Mouse (Mus musculus) spleen, adult 18-20 months (tissue): ENCODE data around the gene Pitpnm1.

ENCODE experiments used
- DNase-seq, 2 experiments: peaks; one replicate each; pipeline ENCODE4 v3.0.0; 2022; ENCODE audit warnings: mixed read lengths in 2 of 2

Gene Pitpnm1

DNA sequence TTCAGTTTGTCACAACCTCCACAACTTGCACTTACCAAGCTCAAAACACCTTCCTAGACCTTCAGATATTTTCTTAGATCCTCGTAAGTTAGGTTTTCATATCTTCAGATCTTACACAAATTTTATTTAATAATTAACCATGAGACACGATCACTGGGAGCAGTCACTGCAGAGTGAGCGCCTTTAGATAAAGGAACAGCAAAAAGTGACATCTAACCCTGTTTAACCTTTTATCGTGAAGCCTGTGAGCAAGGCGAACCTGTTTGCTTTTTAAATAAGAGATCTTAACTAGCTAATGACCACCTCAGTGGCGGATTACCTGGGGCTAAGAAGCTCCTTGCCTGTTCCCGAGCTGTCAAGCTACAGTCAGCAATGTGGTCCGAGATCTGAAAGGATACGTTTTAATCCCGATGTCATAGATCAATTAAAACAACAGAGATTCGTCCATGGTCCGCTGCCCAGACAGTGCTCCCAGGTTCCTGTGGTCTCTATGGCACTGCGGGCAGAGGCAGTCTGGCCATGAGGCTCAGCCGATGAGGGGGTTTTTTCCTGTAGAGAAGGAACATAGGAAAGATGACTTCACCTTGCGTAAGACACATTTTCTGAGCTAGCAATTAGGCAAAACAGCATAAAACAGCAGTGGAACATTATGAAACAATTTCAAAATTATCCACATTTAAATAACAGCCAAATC is 30.9 kb upstream of the Pitpnm1 start:
- DNase-seq: no peak

DNA sequence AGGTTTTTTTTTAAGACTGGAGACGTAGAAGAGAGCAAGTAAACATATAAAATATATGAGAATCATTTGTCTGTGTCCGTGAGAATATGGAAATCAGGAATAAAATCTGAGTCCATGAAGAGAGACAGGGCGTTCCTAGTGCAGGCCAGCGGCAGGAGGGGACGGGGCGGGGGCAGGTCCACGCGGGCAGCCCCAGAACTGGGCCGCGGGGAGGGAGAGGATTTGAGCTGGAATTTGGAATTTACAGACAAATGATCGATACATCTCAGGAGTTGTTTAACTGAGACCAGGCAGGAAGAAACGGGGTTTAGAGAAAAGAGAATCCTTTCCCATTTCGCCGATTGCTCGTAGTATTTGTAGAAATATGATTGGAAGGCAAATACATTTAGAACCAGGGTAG is 29.5 kb upstream of the Pitpnm1 start:
- DNase-seq: no peak

DNA sequence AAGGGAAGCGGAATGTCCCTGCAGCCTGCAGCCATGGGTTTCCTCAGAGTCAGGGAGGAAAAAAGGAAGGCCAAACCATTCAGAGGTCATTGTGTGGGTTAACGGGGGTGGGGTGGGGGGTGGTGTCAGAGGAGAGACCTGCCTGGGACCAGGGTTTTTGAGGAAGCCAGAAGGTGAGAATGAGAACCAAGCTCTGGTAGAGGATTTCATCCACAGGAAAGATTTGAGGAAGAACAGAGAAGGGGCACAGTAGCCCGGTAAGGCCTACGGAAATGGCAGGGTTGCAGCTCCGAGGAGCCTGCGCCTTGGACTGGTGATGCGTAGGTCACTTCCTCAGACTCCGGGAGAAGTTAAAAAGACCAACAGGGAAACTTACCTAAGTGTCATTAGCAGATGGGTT is 29.0 kb upstream of the Pitpnm1 start:
- DNase-seq: no peak

DNA sequence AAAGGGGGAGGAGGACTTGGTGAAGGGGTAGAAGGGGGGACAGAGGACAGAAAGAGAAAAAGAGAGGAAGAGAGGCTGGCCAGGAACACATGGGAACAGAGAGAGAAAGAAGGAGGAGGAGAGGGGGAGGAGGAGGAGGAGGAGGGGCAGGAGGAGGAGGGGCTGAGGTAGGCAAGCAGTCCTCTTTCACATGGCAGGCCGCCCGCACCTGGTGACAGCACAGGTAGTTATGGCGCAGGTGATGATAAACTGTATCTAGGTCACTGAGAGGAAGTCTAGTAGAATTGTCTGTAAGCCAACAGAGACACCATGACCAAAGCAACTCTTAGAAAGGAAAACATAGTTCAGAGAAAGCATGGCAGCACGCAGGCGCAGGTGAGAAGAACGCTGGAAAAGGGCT is 28.4 kb upstream of the Pitpnm1 start:
- DNase-seq: no peak

DNA sequence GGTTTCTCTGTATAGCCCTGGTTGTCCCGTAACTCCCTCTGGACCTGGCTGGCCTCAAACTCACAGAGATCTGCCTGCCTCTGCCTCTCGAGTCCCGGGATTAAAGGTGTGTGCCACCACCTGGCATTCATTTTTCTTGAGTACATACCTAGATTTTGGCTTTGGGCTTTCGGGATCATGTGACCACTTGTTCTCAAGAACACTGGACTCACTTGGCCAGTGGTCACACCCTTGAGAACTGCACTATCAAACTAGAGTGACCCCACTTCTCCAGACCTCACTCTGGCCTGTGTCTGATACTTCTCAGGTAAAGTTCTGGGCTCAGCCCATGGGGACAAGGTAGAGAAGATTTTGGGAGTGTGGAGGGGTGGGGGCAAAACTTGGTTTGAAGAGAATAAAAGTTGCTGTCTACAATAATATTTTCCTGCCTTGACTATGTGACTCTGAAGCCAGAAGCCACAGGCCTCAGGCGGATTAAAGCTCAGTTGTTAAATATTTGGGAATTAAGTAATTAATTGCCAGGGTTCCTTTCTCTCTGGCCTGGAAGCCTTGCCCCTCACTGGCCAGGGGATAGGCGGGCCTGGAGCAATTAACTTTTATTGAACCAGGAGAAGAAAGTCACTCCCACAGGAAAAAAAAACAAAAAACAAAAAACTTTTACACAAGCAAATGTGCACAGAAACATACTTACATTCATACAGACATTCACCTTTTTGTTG is 26.9 kb upstream of the Pitpnm1 start:
- DNase-seq: no peak

DNA sequence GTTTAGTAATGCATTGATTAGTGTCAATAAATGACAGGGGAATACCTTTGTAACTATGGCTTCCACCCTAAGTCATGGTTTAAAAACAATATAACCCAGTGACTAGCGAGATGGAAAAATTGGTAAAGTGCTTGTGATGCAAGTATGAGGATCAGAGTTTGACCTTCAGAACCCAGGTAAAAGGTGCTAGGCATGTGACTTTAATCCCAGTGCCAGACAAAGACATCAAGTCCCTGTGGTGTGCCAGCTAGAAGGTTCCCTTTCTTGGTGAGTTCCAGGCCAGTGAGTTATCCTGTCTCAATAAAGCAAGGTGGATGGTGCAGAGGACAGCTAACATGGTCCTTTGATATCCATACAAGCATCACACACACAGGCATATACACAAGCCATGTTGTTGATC is 24.3 kb upstream of the Pitpnm1 start:
- no peak for DNase-seq

DNA sequence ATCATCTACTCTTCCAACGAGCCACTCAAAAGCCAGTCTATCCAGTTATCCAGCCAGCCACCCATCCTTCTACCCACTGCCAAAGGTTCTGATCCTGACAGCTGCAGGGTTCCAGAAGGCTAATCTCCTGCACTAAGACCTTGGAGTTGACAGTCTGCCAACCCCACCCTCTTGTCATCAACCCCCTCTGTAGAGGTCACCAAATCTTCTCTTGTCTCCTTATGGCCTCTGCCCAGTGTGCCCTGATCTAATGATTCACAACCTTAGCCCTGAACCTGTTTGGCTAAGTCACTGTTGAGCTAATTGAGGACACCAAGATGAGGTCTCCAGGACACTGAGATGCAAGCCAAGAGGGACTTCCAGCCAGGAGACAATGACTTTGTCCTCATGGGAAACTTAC is 20.2 kb upstream of the Pitpnm1 start:
- no peak for DNase-seq

DNA sequence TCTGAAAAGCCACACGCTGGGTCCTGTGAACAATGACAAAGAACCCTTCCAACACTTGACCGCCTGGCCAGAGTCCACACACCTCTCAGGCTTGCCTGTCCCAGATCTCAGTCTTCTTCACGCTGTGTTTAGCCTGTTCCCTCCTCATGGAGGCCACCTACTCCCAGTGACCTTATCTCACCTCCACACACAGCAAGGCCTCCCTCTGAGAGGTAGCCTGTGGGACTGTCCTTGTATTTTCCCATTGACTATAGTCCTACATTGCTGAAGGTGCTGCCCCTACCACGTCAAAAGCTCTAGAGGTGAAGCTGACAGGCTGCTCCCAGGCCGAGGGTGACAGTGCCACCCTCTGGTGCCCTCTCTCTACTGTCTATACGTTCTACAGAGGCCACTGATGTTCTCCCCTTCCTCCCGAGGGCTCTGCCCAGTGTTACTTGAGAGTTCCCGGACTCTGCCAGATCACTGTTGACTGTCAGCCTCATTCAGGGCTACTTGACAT is 19.2 kb upstream of the Pitpnm1 start:
- no peak for DNase-seq

DNA sequence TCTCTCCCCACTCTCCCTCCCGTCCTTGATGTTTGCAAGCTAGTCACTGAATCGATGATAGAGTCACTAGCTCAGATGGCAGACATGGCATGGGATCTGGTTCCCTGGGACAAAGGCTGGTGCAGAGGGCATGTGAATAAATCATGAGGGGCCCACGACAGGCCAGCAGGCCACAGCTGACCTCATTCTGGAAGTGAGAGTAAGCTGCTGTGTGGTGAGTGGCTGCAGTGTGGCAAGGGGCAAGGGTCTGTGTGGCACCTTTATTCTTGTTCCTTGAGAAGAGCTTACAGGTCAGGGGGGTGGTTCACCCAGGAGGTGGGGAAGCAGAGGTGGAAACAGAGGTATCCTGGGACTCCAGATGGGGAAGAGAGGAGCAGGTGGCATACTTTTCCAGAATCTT is 18.4 kb upstream of the Pitpnm1 start, which contains the start of gene Cabp2:
Cabp2 (plus strand) TSS at position 185 of the 400 bp plus-strand sequence.
- no peak for DNase-seq

DNA sequence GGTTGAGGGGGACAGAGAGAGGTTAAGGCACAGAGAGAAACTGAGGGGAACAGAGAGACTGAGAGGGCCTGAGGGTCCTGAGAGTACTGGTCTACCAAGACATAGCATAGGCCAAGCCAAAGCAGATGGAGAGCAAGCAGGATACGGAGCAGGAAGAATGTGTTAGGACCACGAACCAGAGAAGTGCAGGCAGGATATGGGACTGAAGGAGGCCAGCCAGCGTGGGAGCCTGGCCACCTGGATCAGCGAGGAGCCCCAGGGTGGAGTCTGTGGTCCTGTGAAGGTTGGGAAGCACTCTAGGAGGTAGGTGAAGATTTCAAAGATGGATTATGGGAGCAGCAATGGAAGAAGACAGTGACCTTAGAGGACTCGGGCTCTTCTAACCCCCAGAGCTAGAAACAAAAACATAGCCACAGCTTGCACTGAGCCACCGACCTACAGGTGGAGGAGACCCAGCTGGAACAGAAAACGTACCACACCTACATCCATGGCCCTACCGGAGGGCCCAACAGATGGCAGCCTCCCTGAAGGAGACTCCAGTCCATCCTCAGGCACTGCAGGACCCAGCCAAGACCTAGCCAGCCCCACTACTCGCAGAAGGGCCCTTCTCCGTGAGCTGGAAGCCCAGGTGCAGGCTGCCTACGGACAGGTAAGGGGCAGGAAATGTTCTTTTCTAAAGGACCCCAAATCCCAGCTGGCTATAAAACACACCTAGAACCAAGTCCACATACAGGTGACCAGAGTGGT is 17.4 kb upstream of the Pitpnm1 start:
- DNase-seq: no peak

DNA sequence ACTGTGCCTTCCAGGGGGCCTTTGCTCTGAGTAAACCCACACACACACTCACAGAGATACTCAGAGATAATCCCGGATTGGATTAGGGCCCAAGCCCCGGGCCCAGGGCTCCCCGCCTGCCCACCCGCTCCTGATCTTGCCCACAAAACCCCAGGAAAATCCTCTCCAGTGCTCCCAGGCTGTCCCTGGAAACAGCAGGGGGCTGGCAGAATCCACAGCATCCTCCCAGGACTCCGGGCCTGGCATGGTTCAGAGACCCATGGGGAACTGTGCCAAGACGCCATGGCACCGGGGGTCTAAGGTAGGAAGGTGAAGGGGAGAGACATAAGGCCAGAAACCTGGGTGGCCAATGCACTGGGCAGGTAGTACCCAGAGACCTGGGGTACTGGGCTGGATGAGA is 16.5 kb upstream of the Pitpnm1 start:
- DNase-seq: no peak

DNA sequence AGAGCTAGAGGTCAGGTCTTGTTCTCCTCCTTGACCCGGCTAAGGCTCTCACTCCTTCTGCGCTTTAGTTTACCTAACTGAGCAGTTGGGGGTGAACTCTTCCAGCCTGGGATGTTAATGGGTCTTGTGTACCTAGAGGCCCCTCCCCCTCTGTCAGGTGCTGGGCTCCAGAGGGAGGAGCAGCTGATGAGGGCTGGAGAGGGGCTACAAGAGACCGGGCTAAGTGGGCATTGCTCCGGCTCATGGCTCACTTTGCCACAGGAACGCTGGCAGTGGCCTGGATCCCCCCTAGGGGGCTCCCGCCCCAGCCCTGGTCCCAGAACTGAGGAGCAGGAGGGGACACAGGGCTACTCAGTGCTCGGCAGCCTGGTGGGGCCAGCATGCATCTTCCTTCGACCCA is 16.0 kb upstream of the Pitpnm1 start:
- DNase-seq: no peak

DNA sequence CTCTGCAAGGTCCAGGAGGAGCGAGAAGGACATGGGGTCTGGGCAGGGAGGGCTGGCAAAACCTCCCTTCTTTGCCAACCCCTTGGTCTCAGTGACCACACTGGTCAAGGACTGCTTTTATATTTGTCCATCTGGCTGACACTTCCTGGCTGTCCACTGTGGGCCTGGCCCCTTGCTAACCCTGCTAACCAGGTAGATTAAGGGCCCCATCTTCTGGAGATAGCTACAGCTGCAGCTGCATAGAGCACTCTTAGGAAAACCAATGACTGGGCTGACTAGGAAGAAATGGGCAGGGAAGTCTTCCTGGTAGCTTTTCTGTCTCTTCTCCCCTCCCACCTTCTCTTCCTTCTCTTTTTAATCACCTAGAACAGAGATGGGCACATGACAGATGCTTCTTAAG is 14.8 kb upstream of the Pitpnm1 start:
- DNase-seq: no peak

DNA sequence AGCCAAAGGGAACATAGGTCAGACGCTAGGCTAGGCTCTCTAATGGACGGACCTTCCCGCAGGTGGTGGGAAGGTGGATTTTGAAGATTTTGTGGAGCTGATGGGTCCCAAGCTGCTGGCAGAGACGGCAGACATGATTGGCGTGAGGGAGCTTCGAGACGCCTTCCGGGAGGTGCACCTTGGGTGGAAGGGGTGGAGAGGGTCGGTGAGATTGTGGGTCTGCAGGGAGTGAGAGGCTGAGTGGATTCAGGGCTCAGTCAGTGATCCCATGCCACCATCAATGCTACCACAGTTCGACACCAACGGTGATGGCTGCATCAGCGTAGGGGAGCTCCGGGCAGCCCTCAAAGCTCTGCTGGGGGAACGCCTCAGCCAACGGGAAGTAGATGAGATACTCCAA is 13.6 kb upstream of the Pitpnm1 start:
- DNase-seq: no peak

DNA sequence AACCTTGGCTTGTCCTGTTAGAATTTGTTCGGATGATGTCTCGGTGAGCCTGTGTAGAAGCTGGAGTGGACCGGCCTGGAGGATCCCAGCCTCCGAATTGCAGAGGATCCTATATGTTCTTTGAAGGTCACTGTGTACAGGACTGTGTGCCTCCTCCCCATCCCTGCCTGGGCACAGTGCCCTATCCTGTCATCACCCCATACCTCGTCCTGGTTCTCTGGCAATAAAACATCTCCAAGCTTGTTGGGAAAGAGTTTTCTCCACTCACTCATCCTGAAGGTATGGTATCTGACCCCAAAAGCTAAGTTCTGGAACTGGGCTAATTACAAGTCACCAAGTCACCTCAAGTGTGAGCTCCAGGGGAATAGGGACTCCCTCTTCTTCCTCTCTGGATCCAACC is 12.7 kb upstream of the Pitpnm1 start:
- no peak for DNase-seq

DNA sequence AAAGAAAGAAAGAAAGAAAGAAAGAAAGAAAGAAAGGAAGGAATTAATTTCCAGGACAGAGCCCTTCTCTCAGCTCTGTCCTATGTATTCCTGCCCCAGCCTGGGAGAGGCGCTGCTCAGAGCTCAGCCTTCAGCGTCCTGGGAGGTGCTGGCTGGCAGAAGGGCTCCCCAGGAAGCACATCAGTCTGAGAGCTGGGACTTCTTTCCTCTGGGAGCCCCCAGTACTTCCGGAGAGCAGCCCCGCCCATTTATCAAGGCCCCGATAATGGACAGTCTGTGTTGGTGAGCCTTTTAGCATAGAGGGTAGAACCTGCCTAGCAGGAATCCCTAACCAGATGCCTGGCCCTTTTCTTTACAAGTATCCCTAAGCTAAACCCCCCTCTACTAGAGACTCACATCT is 11.7 kb upstream of the Pitpnm1 start:
- no peak for DNase-seq

DNA sequence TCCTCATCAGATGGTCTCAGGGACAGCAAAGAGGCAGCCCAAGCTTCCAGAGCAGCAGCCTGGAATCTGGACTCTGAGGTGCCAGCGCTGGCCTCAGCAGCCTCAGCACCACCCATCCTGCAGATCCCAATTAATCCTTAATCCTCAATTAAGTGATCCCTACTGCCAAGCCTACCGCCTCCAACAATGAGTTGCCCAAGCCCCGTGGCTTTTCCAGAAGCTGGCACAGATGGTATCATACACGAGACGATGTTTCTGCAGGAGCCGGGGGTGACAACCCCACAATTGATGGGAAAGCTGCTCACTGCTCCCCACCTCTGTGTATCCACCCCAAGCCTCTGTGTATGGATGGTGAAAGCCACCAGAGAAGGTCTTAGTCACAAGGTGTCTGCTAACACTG is 10.7 kb upstream of the Pitpnm1 start:
- DNase-seq: no peak

DNA sequence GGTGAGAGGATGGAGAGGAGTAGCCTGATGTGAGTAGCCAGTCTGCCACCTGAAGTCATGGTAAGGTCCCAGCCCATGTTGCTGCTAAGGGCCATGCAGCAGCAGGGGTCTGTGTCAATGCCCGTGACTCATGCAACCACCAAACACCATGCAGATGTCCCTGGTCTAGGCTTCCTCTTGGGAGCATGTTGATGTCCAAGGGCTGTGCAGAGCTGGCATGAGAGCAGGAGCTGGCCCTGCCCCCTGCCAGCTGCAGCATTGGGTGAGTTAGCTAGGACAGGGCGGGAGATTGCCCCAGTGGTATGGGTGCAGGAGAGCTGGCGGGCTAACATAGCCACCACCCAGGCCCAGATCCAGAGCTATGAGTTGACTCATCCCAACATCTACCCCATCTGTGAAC is 9.4 kb upstream of the Pitpnm1 start:
- no peak for DNase-seq

DNA sequence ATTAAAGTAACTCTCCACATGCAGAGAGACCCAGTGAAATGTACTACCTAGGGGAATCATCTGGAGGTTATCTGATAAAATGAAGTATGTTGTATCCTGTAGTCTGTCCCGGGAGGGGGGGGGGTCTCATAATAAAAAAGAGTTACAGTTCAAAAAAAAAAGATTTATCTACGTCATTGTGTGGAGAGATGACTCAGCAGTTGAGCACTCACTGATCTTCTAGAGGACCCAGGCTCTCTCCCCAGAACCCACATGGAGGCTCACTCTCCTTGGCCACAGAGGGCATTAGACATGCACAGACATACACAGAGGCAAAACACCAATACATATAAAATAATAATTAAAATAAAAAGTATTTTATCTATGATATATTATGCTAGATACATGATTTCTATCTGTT is 8.4 kb upstream of the Pitpnm1 start:
- no peak for DNase-seq

DNA sequence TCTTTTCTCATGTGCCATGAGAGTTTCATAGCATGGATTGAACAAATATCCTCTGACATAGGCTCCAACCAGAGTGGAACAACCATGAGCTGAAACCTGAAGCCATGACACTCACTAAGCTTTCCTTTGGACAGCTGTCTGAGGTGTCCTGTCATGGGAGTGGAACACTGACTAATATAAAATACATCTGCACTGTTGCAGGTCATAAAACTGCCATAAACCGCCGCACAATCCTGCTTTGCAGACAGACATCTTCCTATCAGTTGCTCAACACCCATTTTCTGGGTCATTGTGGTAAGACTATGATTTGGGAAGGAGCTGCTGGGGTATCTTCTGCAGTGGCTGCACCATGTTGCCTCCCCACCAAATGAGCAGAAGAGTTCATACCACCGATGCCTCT is 7.0 kb upstream of the Pitpnm1 start:
- no peak for DNase-seq

DNA sequence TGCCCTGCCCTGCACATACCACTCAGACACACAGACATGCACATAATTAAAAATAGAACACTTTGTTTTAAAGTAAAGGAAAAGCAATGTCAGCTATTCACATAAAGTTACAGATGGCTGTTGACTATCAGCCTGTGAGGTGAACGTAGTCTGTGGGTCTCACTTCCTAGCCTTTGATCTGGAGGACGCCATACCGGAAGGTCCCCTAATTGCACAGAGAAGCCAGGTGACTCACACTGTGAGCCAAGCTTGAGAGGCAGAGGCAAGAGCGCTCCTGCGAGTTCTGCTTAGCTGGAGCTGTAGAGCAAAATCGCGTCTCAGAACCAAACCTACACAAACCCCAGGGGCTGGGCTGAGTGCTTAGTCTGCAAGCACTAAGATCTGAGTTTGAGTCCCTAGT is 6.0 kb upstream of the Pitpnm1 start:
- no peak for DNase-seq

DNA sequence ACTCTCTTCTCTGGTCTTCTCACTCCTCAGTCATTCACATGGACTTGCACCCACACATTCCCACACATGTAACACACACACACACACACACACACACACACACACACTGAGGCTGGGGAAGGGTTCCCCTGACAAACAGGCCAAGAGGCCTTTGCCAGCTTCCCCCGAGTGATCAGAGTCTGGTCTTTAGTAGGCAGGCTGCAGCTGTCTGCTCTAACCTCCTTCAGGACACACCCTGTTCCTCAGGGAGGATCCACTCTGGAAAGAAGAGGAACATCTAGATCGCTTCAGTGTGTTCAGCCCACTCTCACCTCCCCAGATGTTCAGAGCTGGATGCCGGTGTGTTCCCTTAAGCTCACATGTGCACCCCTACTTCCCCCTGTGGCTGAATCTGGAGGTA is 5.5 kb upstream of the Pitpnm1 start:
- no peak for DNase-seq

DNA sequence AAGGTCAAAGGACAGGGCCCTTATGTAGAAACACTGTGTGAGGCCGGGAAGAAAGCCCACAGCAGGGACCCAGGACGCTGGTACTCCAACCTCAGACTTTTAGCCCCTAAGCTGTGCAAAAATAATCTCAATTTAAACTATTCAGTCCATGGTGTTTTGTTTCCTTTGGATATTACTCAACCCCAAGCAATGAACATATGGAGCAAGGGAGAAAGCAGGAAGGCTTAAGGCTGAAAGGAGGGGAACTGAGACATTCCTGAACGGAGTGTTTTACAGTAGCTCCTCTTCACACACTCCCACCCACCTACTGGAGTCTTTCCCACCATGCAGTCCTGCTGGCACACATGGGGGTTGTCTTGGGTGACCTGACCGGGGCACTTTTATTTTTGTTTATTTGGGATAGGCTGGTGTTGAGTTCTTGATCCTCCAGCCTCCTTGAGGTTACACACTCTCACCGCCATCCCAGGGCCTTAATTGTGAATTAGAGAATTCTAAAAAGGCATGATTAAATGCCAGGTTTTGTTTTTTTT is 5.0 kb upstream of the Pitpnm1 start:
- DNase-seq: no peak

DNA sequence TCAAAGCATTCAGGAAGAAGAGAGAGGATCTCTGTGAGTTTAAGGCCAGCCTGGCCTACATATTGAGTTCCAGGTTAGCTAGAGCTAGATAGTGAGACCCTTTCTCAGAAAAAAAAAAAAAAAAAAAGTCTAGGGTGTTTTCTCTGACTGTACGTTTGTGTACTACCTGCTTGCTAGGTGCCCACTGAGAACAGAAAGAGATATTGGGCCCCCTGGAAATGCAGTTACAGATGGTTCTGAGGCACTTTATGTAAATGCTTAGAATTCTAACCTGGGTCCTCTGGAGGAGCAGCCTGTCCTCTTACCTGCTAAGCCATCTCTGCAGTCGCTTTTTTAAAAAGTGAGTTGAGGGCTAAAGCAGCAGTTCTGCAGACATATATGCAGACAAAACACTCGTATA is 4.0 kb upstream of the Pitpnm1 start:
- DNase-seq: no peak
